Mouse (Mus musculus) ES-E14 (cell line): ENCODE results near the gene Col3a1. TPM values are rescaled to one million over a fixed set of nuclear protein-coding genes. Genes with fewer than 3 reads are reported as not detected.

Source experiments
- DNase-seq: peaks from one replicate; pipeline ENCODE4 v3.0.0-alpha.2; 2013; ENCODE audit warnings: low read depth, low spot score
- H3K27ac ChIP-seq: 2 replicates; pipeline ENCODE4 v1.5.1; 2012; ENCODE audit warnings: low read depth, mild to moderate bottlenecking, low read length, moderate library complexity, mixed read lengths; ENCODE audit not compliant: poor library complexity, insufficient read depth, severe bottlenecking
- H3K36me3 ChIP-seq: 2 replicates; pipeline ENCODE4 v1.6.1; 2012; ENCODE audit warnings: mild to moderate bottlenecking, low read length, moderate library complexity, mixed read lengths; ENCODE audit not compliant: control insufficient read depth, poor library complexity, insufficient read depth, severe bottlenecking
- H3K4me1 ChIP-seq, 2 experiments: fragments of 150-350 bp in 1 of 2; sonication (generic) in 1 of 2; 2 replicates each; pipeline ENCODE4 v1.6.1; 2012; ENCODE audit warnings: low read length in 2 of 2, mild to moderate bottlenecking in 1 of 2, mixed read lengths in 1 of 2; ENCODE audit not compliant: control insufficient read depth in 2 of 2, insufficient read depth in 2 of 2, poor library complexity in 1 of 2
- H3K4me3 ChIP-seq, 2 experiments: fragments of 150-350 bp in 1 of 2; sonication (generic) in 1 of 2; 2 replicates each; pipeline ENCODE4 v1.5.1; 2012; ENCODE audit warnings: low read length in 2 of 2, low read depth in 1 of 2, mild to moderate bottlenecking in 1 of 2, mixed read lengths in 1 of 2; ENCODE audit not compliant: insufficient read depth in 1 of 2, poor library complexity in 1 of 2, severe bottlenecking in 1 of 2
- H3K9ac ChIP-seq: 2 replicates; pipeline ENCODE4 v1.6.1; 2012; ENCODE audit warnings: low read depth, mild to moderate bottlenecking, low read length, mixed read lengths; ENCODE audit not compliant: poor library complexity, insufficient read depth, severe bottlenecking
- H3K9me3 ChIP-seq: fragments of 150-350 bp; sonication (generic); 2 replicates; pipeline ENCODE4 v1.6.1; 2012; ENCODE audit warnings: low read depth, mild to moderate bottlenecking, low read length; ENCODE audit not compliant: control insufficient read depth, insufficient read depth
- CHD2 ChIP-seq: IDR thresholded peaks from 2 replicates; pipeline ENCODE4 v1.6.1; 2014; ENCODE audit warnings: mild to moderate bottlenecking, low read depth, low read length, inconsistent platforms
- HCFC1 ChIP-seq: IDR thresholded peaks from 2 replicates; pipeline ENCODE4 v1.6.1; 2012; ENCODE audit warnings: low read length, inconsistent platforms, borderline replicate concordance; ENCODE audit not compliant: insufficient read depth
- MAFK ChIP-seq: IDR thresholded peaks from 2 replicates; pipeline ENCODE4 v1.6.1; 2014; ENCODE audit warnings: mild to moderate bottlenecking, low read depth, low read length, inconsistent platforms; ENCODE audit not compliant: insufficient read depth
- ZC3H11A ChIP-seq: IDR thresholded peaks from 2 replicates; pipeline ENCODE4 v1.6.1; 2012; ENCODE audit warnings: low read depth, mild to moderate bottlenecking, inconsistent platforms, low read length, borderline replicate concordance
- ZNF384 ChIP-seq: IDR thresholded peaks from 2 replicates; pipeline ENCODE4 v1.6.1; 2012; ENCODE audit warnings: low read depth, low read length, inconsistent platforms
- in situ Hi-C, 2 experiments: fragments of 600-800 bp; cut with MboI; formaldehyde crosslinking; loops; one replicate each; pipeline ENCODE4 v1.15.1; 2025; ENCODE audit warnings: low sequenced_read_pairs in 2 of 2, inconsistent platforms in 1 of 2; ENCODE audit not compliant: unreplicated experiment in 2 of 2
- total RNA-seq: library from RNA; depleted of rRNA; stranded (reverse); fragments of 300-350 nt; gene quantifications from 2 replicates; pipeline ENCODE4 v1.2.3, GENCODE M21; 2012; rRNA removed

Gene Col3a1
- total RNA-seq, 1 experiment = 46.2 TPM

DNA sequence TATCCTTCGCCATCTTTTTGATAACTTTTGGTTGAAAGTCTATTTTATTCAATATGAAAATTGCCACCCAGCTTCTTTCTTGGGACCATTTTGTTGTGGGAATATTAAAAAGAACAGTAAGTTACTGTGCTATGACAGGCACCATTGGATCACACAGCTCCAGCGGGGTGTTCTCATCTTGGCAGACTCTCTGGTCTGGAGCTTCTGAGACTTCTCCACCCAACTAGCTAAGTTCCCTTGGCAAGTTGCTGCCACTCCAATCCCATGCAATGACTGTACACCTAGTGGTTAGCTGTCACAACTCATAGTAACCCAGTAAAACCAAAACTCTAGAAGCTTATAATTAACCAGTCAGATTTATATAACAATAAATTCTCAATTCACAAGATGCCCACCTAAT is 51.9 kb downstream of the Col3a1 start:
- Histone ChIP-seq H3K27ac (no peak overlapping the region), H3K36me3 (no peaks in the 10 kb centered on the region), H3K9ac (no peak overlapping the region), H3K4me3 (no peak overlapping the region), H3K9me3 (no peaks in the 10 kb centered on the region), H3K4me1 (peaks cover 0 to 12% of the 10 kb centered on the region in 2 experiments; a peak in 2 of 4 replicates)
- DNase-seq = no peak
- no peak for TF ChIP-seq MAFK
- TF ChIP-seq ZNF384 = no peak
- no peak for TF ChIP-seq ZC3H11A
- no peak for TF ChIP-seq HCFC1
- TF ChIP-seq CHD2 = no peak
- in situ Hi-C loops = no loop called here

DNA sequence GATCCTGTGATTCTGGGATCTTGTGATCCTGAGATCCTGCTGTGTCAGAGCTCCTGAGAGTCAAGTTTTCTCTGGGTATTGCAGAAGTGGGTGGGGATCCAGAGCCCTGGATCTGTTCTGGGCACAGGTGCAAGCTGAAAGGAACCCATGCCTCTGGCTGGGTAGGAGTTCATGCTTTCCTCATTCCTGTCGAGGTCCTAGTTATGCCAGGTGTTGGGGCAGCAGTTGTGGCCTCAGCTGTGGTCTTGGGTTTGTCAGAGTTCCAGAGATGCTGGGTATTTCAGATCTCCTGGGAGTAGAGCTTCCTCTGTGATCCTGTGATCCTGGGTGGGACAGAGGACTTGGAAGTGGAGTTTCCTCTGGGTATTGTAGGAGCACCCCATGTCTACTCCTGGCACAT is 54.1 kb downstream of the Col3a1 start:
- no peaks in the 10 kb centered on the region for H3K9me3 ChIP-seq
- no peak overlapping the region for H3K9ac ChIP-seq
- no peaks in the 10 kb centered on the region for H3K36me3 ChIP-seq
- no peak for DNase-seq
- H3K4me3 ChIP-seq = no peak overlapping the region
- in situ Hi-C loops = no loop called here
- no peak overlapping the region for H3K27ac ChIP-seq
- no peaks in the 10 kb centered on the region for H3K4me1 ChIP-seq
- TF ChIP-seq HCFC1 = no peak
- TF ChIP-seq ZNF384 = no peak
- TF ChIP-seq MAFK = no peak
- TF ChIP-seq CHD2 = no peak
- no peak for TF ChIP-seq ZC3H11A

DNA sequence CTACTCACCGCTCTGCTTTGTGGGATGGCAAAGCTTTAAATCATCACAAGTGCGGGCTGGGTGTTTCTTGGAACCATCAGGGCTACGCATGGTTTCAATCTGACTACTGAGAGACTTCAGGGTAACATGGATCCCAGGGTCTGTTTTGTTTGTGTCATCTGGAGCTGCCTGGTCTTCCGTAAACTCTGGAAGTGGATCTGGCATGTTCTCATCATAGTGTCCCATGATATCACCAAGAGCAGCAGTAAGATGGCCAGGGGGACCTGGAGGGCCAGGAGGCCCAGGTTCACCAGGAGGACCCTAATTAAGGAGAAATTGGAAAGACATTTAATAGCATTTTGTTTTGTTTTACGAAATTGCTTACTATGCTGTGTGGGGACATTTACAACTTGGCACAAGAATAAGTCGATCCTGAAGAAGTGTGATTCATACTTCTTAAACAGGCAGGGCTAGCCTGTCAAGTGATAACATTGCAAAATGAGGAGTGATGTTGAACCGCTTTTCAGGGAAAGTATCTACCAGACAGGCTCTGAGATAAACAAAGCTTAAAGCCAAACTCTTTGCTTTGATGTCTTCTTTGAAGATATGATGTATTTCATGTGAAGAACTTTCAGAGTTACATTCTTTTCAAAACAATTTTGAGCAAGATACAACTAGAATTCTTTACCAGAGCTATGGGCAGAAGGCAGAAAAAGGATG is 68.8 kb downstream of the Col3a1 start:
- Histone ChIP-seq H3K36me3 (no peaks in the 10 kb centered on the region), H3K4me1 (no peaks in the 10 kb centered on the region), H3K9me3 (no peaks in the 10 kb centered on the region), H3K9ac (no peak overlapping the region), H3K4me3 (no peak overlapping the region), H3K27ac (no peak overlapping the region)
- in situ Hi-C loops = no loop called here
- no peak for DNase-seq
- TF ChIP-seq ZNF384 (no peak), MAFK (no peak), HCFC1 (no peak), CHD2 (no peak), ZC3H11A (no peak)

DNA sequence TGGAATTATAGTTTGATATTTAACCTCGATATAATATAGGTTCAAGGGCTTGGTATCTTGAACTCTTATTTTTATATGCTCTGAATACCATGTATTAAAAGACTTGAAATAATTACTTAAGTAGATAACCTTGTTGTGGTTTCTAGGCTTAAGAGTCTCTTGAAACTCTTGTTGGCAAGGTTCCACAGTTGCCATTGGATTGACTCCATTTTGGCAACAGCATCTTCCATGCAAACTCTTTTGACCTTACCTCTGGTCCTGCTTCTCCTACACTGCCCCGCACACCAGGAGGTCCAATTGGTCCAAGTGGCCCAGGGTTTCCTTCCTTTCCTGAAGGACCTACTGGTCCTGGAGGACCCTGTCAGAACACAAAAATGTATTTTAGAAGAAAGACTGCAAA is 70.5 kb downstream of the Col3a1 start:
- no peak overlapping the region for H3K9ac ChIP-seq
- no peaks in the 10 kb centered on the region for H3K36me3 ChIP-seq
- in situ Hi-C loops = no loop called here
- no peak overlapping the region for H3K4me3 ChIP-seq
- no peak for TF ChIP-seq CHD2
- no peak for TF ChIP-seq ZC3H11A
- TF ChIP-seq MAFK = no peak
- TF ChIP-seq ZNF384 = no peak
- no peak for TF ChIP-seq HCFC1
- H3K27ac ChIP-seq = no peak overlapping the region
- no peak for DNase-seq
- H3K9me3 ChIP-seq = no peaks in the 10 kb centered on the region
- no peaks in the 10 kb centered on the region for H3K4me1 ChIP-seq

Other genes starting within 250 kb of the Col3a1 start
- gene Col5a2, start 191.7 kb downstream of the Col3a1 start, total RNA-seq = 3.2 and 40.3 TPM in 2 replicates